Mouse (Mus musculus) brain, adult 2 months (tissue): ENCODE measurements at regions not wholly inside any gene's neighbourhood (a gene's known extent, or its start where the extent isn't known, plus 50 kb on each side); places are given as distances from the start of the nearest gene placed in this dataset.
A peak's percentile ranks its signal among the peaks of the same experiment; 100 is the strongest.
"Not testable (repeated sequence)": the region's sequence is repeated elsewhere in the genome, so short reads cannot be mapped to it uniquely, and the experiment has no call there.

ENCODE experiments used
- DNase-seq: peaks from one replicate; pipeline ENCODE4 v3.0.0; 2011; ENCODE audit warnings: low read depth, low spot score

- DNase-seq = no peak
Measured at GRCm38 (mm10) chr12:114564329-114564728, 1020.6 kb downstream of the Adam6a start.

- DNase-seq = no peak
Measured at GRCm38 (mm10) chr12:114583371-114583770, 1039.7 kb downstream of the Adam6a start.

DNA sequence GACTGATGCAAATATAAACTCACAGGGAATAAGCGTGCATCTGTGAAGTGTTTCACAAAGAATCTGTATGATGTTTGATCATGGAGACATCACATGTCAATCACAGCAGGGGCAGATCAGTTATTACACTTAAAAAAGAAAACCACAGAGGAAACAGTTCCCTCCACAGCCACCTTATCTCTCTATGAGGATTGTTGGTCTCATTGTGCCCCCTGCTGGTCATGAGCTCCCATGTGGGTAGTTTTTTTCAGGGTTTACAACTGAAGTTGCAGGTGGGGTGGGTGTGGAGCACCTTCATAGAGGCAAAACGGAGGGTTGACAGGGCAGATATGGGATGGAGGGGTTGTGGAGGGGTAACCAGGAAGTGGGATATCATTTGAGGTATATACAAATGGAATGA is 1043.5 kb downstream of the Adam6a start:
- peak; percentile 0 for DNase-seq

DNA sequence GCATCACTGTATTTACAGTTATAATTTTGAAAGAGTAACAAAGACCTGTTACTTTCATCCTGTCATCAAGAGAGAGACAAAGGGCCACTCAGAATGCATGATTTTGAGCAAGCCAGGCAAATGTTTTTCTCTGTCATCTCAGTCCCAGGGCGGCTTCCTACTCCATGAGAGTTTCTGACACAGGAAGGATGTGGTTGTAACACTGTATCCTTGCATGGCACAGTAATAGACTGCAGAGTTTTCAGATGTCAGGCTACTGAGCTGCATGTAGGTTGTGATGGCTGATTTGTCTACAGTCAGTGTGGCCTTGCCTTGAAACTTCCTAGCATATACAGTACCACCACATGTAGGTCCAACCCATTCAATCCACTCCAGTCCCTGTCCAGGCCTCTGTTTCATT is 1054.0 kb downstream of the Adam6a start:
- DNase-seq = no peak

GRCm38 (mm10) chr12:114609171-114609570 is 1065.5 kb downstream of the Adam6a start:
- DNase-seq = no peak

GRCm38 (mm10) chr12:114612108-114612507 is 1068.4 kb downstream of the Adam6a start:
- no peak for DNase-seq

- DNase-seq = no peak
Measured at GRCm38 (mm10) chr12:114615179-114615578, 1071.5 kb downstream of the Adam6a start.

DNA sequence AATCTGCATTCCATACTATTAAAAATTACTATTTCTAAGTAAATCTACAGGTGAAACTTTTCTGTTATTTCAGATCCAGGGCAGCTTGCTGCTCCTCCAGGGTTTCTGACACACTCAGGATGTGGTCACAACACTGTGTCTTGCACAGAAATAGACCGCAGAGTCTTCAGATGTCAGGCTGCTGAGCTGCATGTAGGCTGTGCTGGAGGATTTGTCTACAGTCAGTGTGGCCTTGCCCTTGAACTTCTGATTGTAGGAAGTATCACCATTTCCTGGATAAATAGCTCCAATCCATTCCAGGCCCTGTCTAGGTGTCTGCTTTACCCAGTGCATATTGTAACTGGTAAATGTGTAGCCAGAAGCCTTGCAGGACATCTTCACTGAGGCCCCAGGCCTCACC is 1072.0 kb downstream of the Adam6a start:
- no peak for DNase-seq

DNA sequence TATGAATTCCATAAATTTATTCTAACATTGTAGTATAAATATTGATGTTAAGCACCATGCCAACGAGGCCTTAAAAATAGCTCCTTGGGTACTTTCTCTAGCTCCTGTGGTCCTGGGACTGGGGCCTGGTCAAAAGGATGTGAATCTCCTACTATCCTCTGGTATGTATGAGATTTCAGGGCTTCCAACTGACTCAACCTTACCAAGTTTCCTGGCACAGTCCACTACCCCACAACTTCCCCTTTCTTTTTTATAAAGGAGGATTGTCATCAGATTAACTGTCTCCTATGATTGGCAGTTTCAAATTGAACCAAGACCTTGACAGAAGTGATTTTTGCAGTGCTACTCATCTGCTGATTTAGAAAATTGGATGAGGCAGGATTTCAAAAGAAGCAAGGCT is 1097.4 kb downstream of the Adam6a start:
- DNase-seq = no peak

DNA sequence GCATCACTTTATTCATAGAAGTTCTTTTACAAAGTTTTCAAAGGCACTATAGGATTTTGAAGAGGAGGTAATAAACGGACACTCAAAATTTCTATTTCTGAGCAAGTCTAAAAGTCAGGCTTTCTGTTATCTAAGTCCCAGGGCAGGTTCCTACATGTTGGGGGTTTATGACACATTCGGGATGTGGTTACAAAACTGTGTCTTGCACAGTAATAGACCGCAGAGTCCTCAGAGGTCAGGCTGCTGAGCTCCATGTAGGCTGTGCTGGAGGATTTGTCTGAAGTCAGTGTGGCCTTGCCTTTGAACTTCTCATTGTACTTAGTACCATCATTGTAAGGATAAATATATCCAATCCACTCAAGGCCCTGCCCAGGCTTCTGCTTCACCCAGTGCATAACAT is 1102.7 kb downstream of the Adam6a start:
- DNase-seq = no peak

DNA sequence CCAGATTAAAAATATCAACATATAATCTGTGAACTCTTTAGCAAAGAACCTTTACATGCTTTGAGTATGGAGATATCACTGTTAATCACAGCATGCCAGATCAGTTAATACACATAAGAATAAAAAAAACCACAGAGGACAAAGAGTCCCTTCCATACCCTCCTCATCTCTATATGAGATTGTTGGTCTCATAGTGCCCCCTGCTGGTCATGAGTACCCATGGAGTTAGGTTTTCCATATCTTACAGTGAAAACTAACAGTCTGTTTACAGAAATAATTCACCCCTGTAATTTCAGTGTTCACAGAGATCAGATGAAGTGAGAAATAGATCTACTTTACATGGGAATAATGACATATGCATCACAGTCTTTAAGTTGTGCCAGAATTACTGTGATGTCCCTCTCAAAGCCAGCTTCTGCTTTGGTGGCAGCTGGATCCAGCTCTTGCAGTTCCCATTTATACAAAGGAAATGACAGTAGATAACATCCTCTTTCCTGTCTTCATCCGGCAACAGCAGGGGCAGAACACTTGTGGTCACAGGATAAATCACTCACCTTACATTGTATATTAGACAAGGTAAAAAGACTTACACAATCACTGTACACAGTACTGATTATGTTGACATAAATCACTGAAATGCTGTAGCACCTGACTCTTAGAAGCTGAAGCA is 1106.9 kb downstream of the Adam6a start:
- not testable (repeated sequence) for DNase-seq

DNA sequence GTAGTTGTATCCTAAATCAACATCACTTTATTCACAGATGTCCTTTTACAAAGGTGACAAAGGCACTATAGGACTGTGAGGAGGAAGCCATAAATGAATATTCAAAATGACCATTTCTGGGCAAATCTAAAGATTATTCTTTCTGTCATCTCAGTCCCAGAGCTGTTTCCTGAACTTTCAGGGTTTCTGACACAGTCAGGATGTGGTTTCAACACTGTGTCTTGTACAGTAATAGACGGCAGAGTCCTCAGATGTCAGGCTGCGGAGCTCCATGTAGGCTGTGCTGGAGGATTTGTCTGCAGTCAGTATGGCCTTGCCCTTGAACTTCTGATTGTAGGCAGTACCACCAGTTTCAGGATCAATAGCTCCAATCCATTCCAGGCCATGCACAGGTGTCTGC is 1113.4 kb downstream of the Adam6a start:
- DNase-seq = not testable (repeated sequence)
